Mouse (Mus musculus) neural tube, embryonic 12.5 days (tissue): ENCODE results near the gene Rbm47. TPM values are rescaled to one million over a fixed set of nuclear protein-coding genes. Genes with fewer than 3 reads are reported as not detected.

Experiments used
- ATAC-seq: fragments of 200-750 bp; cut with Nextera tagmentation; 2 replicates; pipeline ENCODE4 v1.8.0; 2017; ENCODE audit warnings: low read depth, mild to moderate bottlenecking, moderate TSS enrichment, moderate library complexity; ENCODE audit not compliant: low FRiP score
- H3K27ac ChIP-seq: fragments of 300-500 bp; sonication (generic); 2 replicates; pipeline ENCODE4 v1.5.1; 2016
- H3K27me3 ChIP-seq: fragments of 300-500 bp; sonication (generic); replicated peaks from 2 replicates; pipeline ENCODE4 v1.6.1; 2016; ENCODE audit warnings: mild to moderate bottlenecking
- H3K36me3 ChIP-seq: fragments of 300-500 bp; sonication (generic); 2 replicates; pipeline ENCODE4 v1.6.1; 2016; ENCODE audit warnings: mild to moderate bottlenecking
- H3K4me1 ChIP-seq: fragments of 300-500 bp; sonication (generic); 2 replicates; pipeline ENCODE4 v1.6.1; 2016
- H3K4me2 ChIP-seq: fragments of 300-500 bp; sonication (generic); replicated peaks from 2 replicates; pipeline ENCODE4 v1.6.1; 2016; ENCODE audit warnings: mild to moderate bottlenecking
- H3K4me3 ChIP-seq: fragments of 300-500 bp; sonication (generic); 2 replicates; pipeline ENCODE4 v1.5.1; 2016
- H3K9ac ChIP-seq: fragments of 300-500 bp; sonication (generic); 2 replicates; pipeline ENCODE4 v1.6.1; 2016; ENCODE audit warnings: mild to moderate bottlenecking
- H3K9me3 ChIP-seq: fragments of 300-500 bp; sonication (generic); 2 replicates; pipeline ENCODE4 v1.6.1; 2016; ENCODE audit warnings: mild to moderate bottlenecking
- WGBS: fragments of 180-500 bp; shearing (Covaris S2); methylation state at CpG from one replicate; pipeline ENCODE4 v1.1.7; 2016; 5-methylcytosine and 5-hydroxymethylcytosine counted together
- polyA plus RNA-seq: library from polyadenylated mRNA; unstranded; fragments of >200 nt; fragmentation: Nextera tagmentation; extraction: Ambion mirVana; gene quantifications from 2 replicates; pipeline ENCODE4 v1.2.1, GENCODE M21; 2016

Rbm47 gene
- polyA plus RNA-seq, 1 experiment from 2014 or later: 1.4 TPM

GRCm38 (mm10) chr5:66078491-66079012 is 94.4 kb downstream of the Rbm47 start:
- Histone ChIP-seq H3K4me3 (no peak overlapping the region), H3K9ac (no peak overlapping the region), H3K27me3 (no peaks in the 10 kb centered on the region; the same call in 1 of the 2 replicates), H3K36me3 (no peaks in the 10 kb centered on the region), H3K4me2 (no peak overlapping the region), H3K4me1 (no peaks in the 10 kb centered on the region), H3K27ac (no peak overlapping the region), H3K9me3 (no peaks in the 10 kb centered on the region)
- no peak for ATAC-seq
- WGBS: 89% methylated on average over 7 of the region's 7 CpGs

GRCm38 (mm10) chr5:66077416-66077815 is 95.5 kb downstream of the Rbm47 start:
- Histone ChIP-seq H3K27ac (no peak overlapping the region), H3K9me3 (no peaks in the 10 kb centered on the region), H3K36me3 (no peaks in the 10 kb centered on the region), H3K27me3 (no peaks in the 10 kb centered on the region; the same call in 1 of the 2 replicates), H3K4me1 (no peaks in the 10 kb centered on the region), H3K4me3 (no peak overlapping the region), H3K9ac (no peak overlapping the region), H3K4me2 (no peak overlapping the region)
- WGBS: 36% methylated on average over 10 of the region's 10 CpGs
- no peak for ATAC-seq

- H3K27me3 ChIP-seq: no peaks in the 10 kb centered on the region; the same call in 1 of the 2 replicates
- no peak overlapping the region for H3K9ac ChIP-seq
- no peak overlapping the region for H3K4me3 ChIP-seq
- WGBS: 74% methylated on average over 12 of the region's 12 CpGs
- H3K4me2 ChIP-seq: no peak overlapping the region
- H3K27ac ChIP-seq: no peak overlapping the region
- no peak for ATAC-seq
- no peaks in the 10 kb centered on the region for H3K4me1 ChIP-seq
- H3K9me3 ChIP-seq: no peaks in the 10 kb centered on the region
- no peaks in the 10 kb centered on the region for H3K36me3 ChIP-seq
Measured at GRCm38 (mm10) chr5:66076685-66077301, 96.1 kb downstream of the Rbm47 start.

GRCm38 (mm10) chr5:66075906-66076305 is 97.0 kb downstream of the Rbm47 start:
- Histone ChIP-seq H3K27me3 (no peaks in the 10 kb centered on the region; the same call in 1 of the 2 replicates), H3K27ac (no peak overlapping the region)
- 88% methylated on average over 12 of the region's 12 CpGs for WGBS

GRCm38 (mm10) chr5:66075032-66075488 is 97.9 kb downstream of the Rbm47 start:
- Histone ChIP-seq H3K27me3 (no peaks in the 10 kb centered on the region; the same call in 1 of the 2 replicates), H3K4me1 (no peaks in the 10 kb centered on the region), H3K36me3 (no peaks in the 10 kb centered on the region), H3K27ac (no peak overlapping the region), H3K9ac (no peak overlapping the region), H3K9me3 (no peaks in the 10 kb centered on the region), H3K4me2 (no peak overlapping the region), H3K4me3 (no peak overlapping the region)
- ATAC-seq: no peak
- WGBS: 80% methylated on average over 9 of the region's 9 CpGs

More at GRCm38 (mm10) chr5:66075906-66076305, 97.0 kb downstream of the Rbm47 start:
- Histone ChIP-seq H3K9me3 (no peaks in the 10 kb centered on the region), H3K4me2 (no peak overlapping the region), H3K36me3 (no peaks in the 10 kb centered on the region), H3K4me3 (no peak overlapping the region), H3K9ac (no peak overlapping the region), H3K4me1 (no peaks in the 10 kb centered on the region)
- no peak for ATAC-seq

- Histone ChIP-seq H3K4me1 (0 out of 2 replicates have a peak, but pooled peaks cover 5% of the 10 kb centered on the region), H3K27ac (no peak overlapping the region), H3K9me3 (no peaks in the 10 kb centered on the region), H3K4me3 (no peak overlapping the region), H3K36me3 (no peaks in the 10 kb centered on the region), H3K9ac (no peak overlapping the region), H3K4me2 (no peak overlapping the region), H3K27me3 (no peaks in the 10 kb centered on the region; the same call in 1 of the 2 replicates)
- ATAC-seq: no peak
- 95% methylated on average over 5 of the region's 5 CpGs for WGBS
Measured at GRCm38 (mm10) chr5:66074235-66074634, 98.7 kb downstream of the Rbm47 start.

- no peak overlapping the region for H3K27ac ChIP-seq
Measured at GRCm38 (mm10) chr5:66073604-66074164, 99.2 kb downstream of the Rbm47 start.

DNA sequence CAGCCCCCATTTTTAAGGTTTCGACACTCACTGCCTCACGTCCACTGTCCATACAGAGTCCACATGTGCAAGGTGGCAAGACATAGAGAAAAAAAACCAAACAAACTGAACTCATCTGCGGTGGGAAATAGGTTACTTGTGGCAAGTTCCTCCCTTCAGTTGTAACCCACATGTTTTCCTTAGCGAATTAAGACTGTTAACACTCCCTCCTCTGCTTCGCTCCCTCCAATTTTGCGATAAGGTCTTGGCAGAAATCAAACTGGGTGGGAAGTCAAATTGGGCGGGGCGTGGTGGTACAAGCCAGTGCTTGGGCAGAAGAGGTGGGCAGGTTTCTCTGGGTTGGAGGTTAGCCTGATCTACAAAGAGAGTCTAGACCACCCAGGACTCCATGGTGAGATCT is 101.2 kb downstream of the Rbm47 start:
- Histone ChIP-seq H3K36me3 (no peaks in the 10 kb centered on the region), H3K4me3 (no peak overlapping the region), H3K27me3 (no peaks in the 10 kb centered on the region), H3K9me3 (no peaks in the 10 kb centered on the region), H3K9ac (no peak overlapping the region), H3K4me2 (no peak overlapping the region), H3K27ac (no peak overlapping the region), H3K4me1 (peaks cover 5% of the 10 kb centered on the region; the same call in 1 of the 2 replicates)
- no peak for ATAC-seq
- 89% methylated on average over 8 of the region's 8 CpGs for WGBS

More at GRCm38 (mm10) chr5:66073604-66074164, 99.2 kb downstream of the Rbm47 start:
- Histone ChIP-seq H3K4me2 (no peak overlapping the region), H3K4me3 (no peak overlapping the region), H3K27me3 (no peaks in the 10 kb centered on the region; the same call in 1 of the 2 replicates), H3K9ac (no peak overlapping the region), H3K36me3 (no peaks in the 10 kb centered on the region), H3K4me1 (0 out of 2 replicates have a peak, but pooled peaks cover 5% of the 10 kb centered on the region), H3K9me3 (no peaks in the 10 kb centered on the region)
- no peak for ATAC-seq
- 86% methylated on average over 12 of the region's 12 CpGs for WGBS

DNA sequence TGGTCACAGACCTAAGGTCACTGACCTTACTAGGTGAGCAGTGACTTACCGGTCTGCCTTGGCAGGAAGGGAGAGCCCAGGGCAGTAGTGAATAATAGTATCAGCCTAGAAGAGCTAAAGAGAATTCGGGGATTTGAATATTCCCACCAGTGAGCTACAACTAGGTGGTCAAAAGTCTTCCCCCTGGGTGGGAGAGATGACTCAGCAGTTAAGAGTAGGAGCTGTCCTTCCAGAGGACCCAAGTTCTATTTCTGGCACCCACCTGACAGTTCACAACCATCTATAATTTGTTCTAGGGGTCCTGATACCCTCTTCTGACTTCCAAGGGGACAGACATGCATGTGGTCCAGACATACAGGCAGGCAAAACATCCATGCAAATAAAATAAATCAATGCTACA is 102.6 kb downstream of the Rbm47 start:
- H3K4me2 ChIP-seq: peak overlapping the region; percentile 62
- no peaks in the 10 kb centered on the region for H3K9me3 ChIP-seq
- H3K9ac ChIP-seq: no peak overlapping the region
- no peak overlapping the region for H3K27ac ChIP-seq
- WGBS: 56% methylated on average over 2 of the region's 2 CpGs
- no peak overlapping the region for H3K4me3 ChIP-seq
- H3K36me3 ChIP-seq: no peaks in the 10 kb centered on the region
- no peak for ATAC-seq
- peaks cover 5% of the 10 kb centered on the region; the same call in 1 of the 2 replicates for H3K4me1 ChIP-seq
- H3K27me3 ChIP-seq: no peaks in the 10 kb centered on the region

GRCm38 (mm10) chr5:66069470-66070144 is 103.3 kb downstream of the Rbm47 start:
- ATAC-seq: 0 out of 2 replicates have a peak, but pooled peaks have one; percentile 41
- WGBS: 5% methylated on average over 27 of the region's 27 CpGs
- Histone ChIP-seq H3K4me2 (peak overlapping the region; percentile 62), H3K4me3 (peak overlapping the region; percentile 32), H3K9me3 (no peaks in the 10 kb centered on the region), H3K27ac (no peak overlapping the region), H3K27me3 (no peaks in the 10 kb centered on the region), H3K9ac (no peak overlapping the region), H3K4me1 (peaks cover 5% of the 10 kb centered on the region; the same call in 1 of the 2 replicates), H3K36me3 (no peaks in the 10 kb centered on the region)

DNA sequence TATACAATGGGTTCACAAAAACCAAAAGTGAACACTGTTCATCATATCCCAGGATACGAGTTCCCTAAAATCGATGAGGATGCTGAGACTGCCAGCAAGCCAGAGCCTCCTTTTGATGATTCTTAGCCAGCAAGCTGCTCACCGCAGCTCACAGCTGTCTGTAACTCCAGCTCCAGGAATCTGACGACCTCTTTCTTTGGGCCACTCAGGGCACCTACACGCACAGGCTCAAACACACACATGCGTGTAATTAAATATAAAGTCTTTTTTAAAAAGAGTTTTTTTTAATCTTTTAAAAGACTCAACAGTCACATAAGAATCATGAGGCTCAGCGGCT is 103.8 kb downstream of the Rbm47 start:
- Histone ChIP-seq H3K9ac (no peak overlapping the region), H3K27me3 (no peaks in the 10 kb centered on the region), H3K36me3 (no peaks in the 10 kb centered on the region), H3K27ac (no peak overlapping the region), H3K9me3 (no peaks in the 10 kb centered on the region), H3K4me2 (peak overlapping the region; percentile 62), H3K4me1 (peaks cover 5% of the 10 kb centered on the region; the same call in 1 of the 2 replicates), H3K4me3 (no peak overlapping the region)
- no peak for ATAC-seq
- WGBS: 39% methylated on average over 7 of the region's 7 CpGs
